Mouse (Mus musculus) adrenal gland, postnatal 14 days (tissue): ENCODE data around the gene Mical1. TPM values are rescaled to one million over a fixed set of nuclear protein-coding genes. Genes with fewer than 3 reads are reported as not detected.

ENCODE experiments used
- DNase-seq: peaks from one replicate; pipeline ENCODE4 v3.0.0; 2021; ENCODE audit warnings: mixed read lengths
- total RNA-seq: library from RNA; stranded (reverse); gene quantifications from 2 replicates; pipeline ENCODE4 v1.2.3, GENCODE M21; 2021

The Mical1 gene
- total RNA-seq, 1 experiment from 2014 or later = 8.6 TPM

GRCm38 (mm10) chr10:41520410-41520673 lies 44.2 kb downstream of the Mical1 start:
- DNase-seq = no peak

GRCm38 (mm10) chr10:41523386-41523785 lies 47.3 kb downstream of the Mical1 start:
- no peak for DNase-seq

GRCm38 (mm10) chr10:41525696-41526095 lies 49.6 kb downstream of the Mical1 start:
- no peak for DNase-seq

- no peak for DNase-seq
Observed at GRCm38 (mm10) chr10:41529972-41530371, 53.9 kb downstream of the Mical1 start.

GRCm38 (mm10) chr10:41535991-41536390 lies 59.9 kb downstream of the Mical1 start:
- no peak for DNase-seq

Other genes starting within 250 kb of the Mical1 start
- gene Fig4, start 173.1 kb upstream of the Mical1 start, total RNA-seq = 14.3 and 14.6 TPM in 2 replicates
- gene Ak9, start 172.3 kb upstream of the Mical1 start, total RNA-seq = 0.04 TPM in 1 of 2 replicates, not detected in the other
- 16.7 and 18.7 TPM in 2 replicates for gene Zbtb24, start 25.9 kb upstream of the Mical1 start, total RNA-seq
- 23.5 and 25.0 TPM in 2 replicates for gene Smpd2, start 14.1 kb downstream of the Mical1 start, total RNA-seq
- gene Ppil6, start 14.1 kb downstream of the Mical1 start, total RNA-seq = 1.0 and 1.1 TPM in 2 replicates
- 186 and 213 TPM in 2 replicates for gene Cd164, start 43.1 kb downstream of the Mical1 start, total RNA-seq
- gene Ccdc162, start 240.3 kb downstream of the Mical1 start, total RNA-seq = 0.56 and 0.82 TPM in 2 replicates